Mouse (Mus musculus): ENCODE results near the gene Phlpp2.
"Not testable (repeated sequence)": the region's sequence is repeated elsewhere in the genome, so short reads cannot be mapped to it uniquely, and the experiment has no call there.

The Phlpp2 gene

GRCm38 (mm10) chr8:109868003-109868679 is at the start of gene Phlpp2:
Phlpp2 (plus strand) TSS chr8:109868542.
- DNase-seq (ENCODE audit: low spot score), result peak; percentile 92

DNA sequence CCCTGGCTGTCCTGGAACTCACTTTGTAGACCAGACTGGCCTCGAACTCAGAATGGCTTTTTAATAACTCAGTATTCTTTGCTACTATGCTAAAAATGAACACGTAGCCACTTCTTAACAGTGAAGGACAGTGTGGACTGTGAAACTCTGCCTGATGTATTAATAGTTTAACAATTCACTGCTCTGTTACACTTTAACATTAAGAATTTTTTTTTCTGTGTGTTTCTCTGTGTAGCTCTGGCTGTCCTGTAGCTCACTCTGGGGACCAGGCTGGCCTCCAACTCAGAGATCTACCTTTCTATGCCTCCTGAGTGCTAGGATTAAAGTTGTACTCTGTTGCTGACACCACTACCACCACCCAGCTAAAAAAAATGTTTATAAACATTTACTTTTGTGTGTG is 44.8 kb upstream of the Phlpp2 start:
- DNase-seq (ENCODE audit: low spot score), result no peak

GRCm38 (mm10) chr8:109839822-109840221 is 28.5 kb upstream of the Phlpp2 start:
- DNase-seq (ENCODE audit: low spot score), result no peak

DNA sequence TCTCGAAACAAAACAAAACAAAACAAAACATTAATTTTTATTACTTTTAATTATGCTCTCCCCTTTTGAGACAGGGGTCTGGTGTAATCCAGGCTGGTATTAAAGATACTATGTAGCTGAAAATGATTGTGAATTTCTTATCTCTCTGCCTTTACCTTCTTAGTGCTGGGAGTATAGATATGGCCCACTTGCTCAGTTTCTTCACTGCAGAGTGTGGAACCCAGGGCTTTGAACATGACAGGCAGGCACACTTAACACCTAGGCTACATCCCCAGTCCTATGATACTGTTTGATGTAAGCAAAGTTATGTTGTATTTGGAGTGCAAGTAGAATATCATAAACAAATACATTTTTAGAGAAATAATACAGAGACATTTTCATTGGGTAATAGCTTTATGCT is 25.9 kb upstream of the Phlpp2 start:
- no peak for DNase-seq (ENCODE audit: low spot score)

DNA sequence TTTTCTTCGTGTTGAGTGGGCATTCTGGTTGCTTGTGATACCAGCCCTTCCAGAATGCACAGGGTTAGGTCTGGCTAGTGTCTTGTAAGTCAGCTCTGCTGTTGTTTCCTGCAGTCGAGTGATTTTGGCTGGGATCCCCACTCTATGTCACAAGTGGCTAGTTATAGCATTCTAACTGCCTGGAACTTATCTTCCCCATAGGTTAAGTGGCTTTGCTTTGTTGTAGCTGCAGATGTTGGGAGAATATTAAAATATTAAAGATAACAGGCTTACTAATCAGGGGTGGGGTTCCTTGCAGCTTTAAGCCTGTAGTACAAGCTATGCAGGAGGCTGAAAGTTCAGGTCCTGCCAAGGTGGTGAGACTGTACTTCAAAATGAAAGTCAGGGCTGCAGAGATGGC is 20.5 kb upstream of the Phlpp2 start:
- DNase-seq (ENCODE audit: low spot score), result no peak

- no peak for DNase-seq (ENCODE audit: low spot score)
Measured at GRCm38 (mm10) chr8:109848981-109849380, 19.4 kb upstream of the Phlpp2 start.

DNA sequence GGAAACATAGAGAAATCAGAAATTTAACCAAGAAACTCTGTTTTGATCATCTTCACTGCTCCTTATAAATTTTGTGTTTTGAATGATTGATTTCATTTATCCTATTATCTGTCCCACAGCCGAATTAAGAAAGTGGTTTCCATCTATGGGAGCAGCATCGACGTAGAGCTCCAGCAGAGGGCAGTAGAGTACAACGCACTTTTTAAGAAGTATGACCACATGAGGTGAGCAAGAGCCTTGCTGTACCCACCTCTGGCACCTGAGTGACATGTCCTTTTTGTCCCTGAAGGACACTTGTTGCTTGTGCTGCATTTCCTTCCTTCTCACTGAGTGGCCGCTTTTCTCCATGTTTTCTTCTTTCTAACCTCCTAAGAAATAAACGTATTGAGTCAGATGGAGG is 14.9 kb upstream of the Phlpp2 start:
- DNase-seq (ENCODE audit: low spot score), result peak; percentile 12

GRCm38 (mm10) chr8:109854522-109854921 is 13.8 kb upstream of the Phlpp2 start:
- no peak for DNase-seq (ENCODE audit: low spot score)

DNA sequence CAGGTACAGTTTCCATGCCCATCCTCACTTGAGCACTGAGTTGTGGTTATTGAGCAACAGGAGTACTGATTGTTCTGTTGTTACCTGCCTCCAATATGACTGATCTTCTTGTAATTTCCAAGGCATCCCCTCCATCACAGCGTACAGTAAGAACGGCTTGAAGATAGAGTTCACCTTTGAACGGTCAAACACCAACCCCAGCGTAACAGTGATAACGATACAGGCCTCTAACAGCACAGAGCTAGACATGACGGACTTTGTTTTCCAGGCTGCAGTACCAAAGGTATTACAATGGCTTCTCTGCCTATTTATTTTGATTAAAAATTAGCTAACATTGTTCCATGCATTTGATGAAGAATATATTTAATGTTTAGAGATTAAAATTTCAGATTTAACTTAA is 12.9 kb upstream of the Phlpp2 start:
- no peak for DNase-seq (ENCODE audit: low spot score)

DNA sequence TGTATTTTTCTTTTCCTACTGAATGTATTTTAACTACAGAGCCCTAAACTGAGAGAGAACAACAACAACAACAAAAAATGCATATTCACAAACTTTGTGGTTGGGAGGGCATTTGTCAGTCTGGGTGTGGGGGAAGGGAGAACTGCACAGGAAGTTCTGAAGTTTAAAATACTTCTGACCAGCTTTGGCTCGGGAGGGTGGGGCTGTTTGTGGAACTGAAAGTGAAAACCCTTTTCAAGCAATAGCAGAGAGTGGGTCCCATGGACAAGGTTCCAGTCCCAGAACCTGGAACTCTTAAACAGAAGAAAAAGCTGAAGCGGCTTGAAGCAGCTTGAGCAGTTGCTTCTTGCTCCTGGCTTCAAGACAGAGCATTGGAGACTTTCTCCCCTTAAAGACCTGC is 4.9 kb upstream of the Phlpp2 start:
- DNase-seq (ENCODE audit: low spot score), result no peak

DNA sequence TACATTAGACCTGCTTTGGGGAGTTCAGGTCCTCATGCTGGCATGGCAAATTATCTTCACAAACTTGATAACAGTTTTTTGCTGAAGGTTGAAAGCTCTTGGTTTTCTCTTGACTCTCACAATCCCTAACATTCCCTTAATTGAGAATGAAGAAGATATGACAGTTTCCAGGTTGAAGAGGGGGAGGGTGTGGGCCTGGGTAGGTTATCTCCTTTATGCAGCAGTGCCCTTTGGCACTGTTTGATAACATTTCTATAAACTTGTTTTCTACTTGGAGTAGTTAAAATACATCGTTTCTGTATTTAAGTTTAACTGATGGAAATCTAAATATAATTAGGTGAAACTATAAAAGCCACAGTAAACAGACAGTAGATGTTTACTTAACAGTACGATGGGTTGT is 3.5 kb upstream of the Phlpp2 start:
- DNase-seq (ENCODE audit: low spot score), result no peak

GRCm38 (mm10) chr8:109865536-109865935 is 2.8 kb upstream of the Phlpp2 start:
- no peak for DNase-seq (ENCODE audit: low spot score)

DNA sequence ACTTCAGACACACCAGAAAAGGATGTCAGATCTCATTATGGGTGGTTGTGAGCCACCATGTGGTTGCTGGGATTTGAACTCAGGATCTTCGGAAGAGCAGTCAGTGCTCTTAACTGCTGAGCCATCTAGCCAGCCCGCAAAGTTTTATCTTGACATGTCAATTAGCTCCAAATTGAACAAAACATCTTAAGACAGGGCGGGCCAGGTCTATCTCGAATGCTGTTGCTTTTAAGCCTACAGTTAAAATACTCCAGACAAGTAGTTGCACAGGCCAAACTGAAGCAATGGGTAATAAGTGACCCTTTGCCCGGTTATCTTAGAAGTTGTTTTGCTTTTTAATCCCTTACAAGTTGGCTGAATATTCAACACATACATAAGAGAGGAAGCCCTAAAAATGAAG is 1.7 kb upstream of the Phlpp2 start:
- DNase-seq (ENCODE audit: low spot score), result no peak

GRCm38 (mm10) chr8:109868680-109869361 is 479 bp downstream of the Phlpp2 start:
- DNase-seq (ENCODE audit: low spot score), result peak; percentile 37

- DNase-seq (ENCODE audit: low spot score), result no peak
Measured at GRCm38 (mm10) chr8:109871056-109871455, 2.7 kb downstream of the Phlpp2 start.

- DNase-seq (ENCODE audit: low spot score), result not testable (repeated sequence)
Measured at GRCm38 (mm10) chr8:109873800-109874199, 5.5 kb downstream of the Phlpp2 start.

DNA sequence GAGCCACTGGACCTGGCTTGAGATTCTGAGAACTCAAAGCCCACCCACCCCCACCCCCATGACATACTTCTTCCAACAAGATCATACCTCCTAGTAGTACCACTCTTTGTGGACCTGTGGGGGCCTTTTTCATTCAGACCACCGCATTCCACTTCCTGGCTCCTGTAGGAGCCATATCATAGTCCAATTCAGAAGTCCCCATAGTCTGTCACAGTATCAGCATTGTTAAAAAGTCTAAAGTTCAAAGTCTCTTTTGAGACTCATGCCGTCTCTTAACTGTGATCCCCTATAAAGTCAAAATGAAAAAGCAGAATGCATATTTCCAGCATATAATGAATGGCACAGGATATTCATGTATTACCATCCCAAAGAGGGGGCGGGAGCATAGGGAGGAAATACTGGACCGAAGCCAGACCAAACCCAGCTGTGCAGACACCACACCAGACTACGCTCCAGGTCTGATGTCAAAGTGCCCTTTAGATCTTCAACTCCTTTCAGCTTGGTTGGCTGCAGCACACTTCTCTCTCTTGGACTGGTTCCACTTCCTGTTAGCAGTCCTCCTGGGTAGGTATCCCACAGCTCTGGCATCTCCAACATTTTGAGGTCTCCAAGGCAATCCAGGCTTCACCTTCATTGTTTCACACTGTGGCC is 11.8 kb downstream of the Phlpp2 start:
- peak; percentile 11 for DNase-seq (ENCODE audit: low spot score)

- DNase-seq (ENCODE audit: low spot score), result no peak
Measured at GRCm38 (mm10) chr8:109885294-109885693, 17.0 kb downstream of the Phlpp2 start.

DNA sequence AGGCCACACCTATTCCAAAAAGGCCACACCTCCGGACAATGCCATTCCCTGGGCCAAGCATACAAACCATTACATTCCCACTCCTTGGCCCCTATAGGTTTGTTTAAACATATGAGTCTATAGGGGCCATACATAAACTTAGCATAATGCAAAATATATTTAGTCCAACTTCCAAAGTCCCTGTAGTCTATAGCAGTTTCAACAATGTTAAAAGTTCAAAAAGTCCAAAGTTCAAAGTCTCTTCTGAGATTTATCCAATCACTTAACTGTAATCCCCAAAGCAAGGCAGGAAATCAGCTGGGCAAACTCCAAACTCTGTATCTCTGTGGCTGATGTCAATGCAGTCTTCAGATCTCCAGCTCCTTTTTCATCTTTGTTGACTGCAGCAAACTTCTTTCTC is 20.9 kb downstream of the Phlpp2 start:
- no peak for DNase-seq (ENCODE audit: low spot score)

DNA sequence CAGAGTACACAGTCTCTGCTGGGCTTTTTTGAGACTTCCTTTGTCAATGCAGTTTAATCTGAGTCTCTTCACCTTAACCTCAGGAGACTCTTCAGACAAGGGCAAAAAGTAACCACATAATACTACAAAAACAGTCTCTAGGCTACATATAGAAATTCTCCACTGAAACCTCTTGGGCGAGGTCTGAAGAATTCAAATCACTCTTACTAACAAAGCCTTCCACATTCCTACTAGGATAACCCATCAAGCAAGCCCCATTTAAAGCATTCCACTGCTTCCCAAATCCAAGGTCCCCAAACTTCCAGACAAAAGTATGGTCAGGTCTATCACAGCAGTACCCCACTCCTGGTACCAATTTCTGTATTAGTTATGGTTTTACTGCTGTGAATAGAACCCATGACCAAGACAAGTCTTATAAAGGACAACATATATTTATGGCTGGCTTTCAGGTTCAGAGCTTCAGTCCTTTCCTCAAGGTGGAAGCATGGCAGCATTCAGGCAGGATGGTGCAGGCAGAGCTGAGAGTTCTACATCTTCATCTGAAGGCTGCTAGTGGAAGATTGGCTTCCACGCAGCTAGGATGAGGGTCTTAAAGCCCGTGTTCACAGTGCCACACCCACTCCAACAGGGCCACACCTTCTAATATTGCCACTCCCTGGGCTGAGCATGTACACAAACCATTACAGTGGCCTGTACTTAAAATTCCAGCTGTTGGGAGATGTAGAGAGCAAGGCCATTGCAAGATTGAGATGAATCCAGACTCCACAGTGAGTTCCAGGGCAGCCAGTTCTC is 22.6 kb downstream of the Phlpp2 start:
- no peak for DNase-seq (ENCODE audit: low spot score)

GRCm38 (mm10) chr8:109894636-109895035 is 26.3 kb downstream of the Phlpp2 start:
- DNase-seq (ENCODE audit: low spot score), result no peak

DNA sequence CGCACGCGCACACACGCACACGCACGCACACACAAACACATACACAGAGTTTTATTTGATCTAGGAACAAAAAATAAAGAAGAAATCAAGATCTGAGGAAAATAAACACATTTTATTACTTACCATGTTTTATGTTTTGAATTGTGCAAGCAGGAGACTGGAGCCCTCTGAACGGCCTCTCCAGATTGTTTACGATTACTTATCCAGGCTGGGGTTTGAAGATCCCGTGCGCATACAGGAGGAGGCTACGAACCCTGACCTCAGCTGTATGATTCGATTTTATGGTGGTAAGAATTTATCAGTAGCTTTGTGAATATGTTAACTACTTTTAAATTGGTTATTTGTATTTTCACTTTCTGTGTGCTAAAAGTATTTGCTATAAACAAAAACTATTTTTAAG is 27.0 kb downstream of the Phlpp2 start:
- no peak for DNase-seq (ENCODE audit: low spot score)

DNA sequence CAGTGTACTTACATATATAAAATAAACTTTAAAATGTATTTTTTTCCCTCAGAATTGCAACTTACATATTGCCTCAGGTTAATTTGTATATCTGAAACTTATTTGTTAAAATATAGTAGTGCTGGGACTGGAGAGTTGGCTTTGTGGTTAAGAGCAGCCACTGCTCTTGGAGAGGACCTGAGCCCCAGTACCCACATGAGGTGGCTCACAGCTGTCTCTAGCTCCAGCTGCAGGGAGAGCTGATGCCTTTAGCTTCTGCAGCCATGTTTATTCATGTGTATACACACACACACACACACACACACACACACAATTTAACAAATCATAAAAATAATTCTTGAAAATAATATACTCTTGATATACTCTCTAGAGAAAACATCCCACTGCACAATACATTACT is 34.0 kb downstream of the Phlpp2 start:
- no peak for DNase-seq (ENCODE audit: low spot score)

Measured in ovary, adult 18-20 months (tissue).